In genomic region chr7:100372452-100372980, GRCm38 (mm10) we compare ENCODE assay signal across 8 mouse cellular contexts. TPM values are rescaled to one million over a fixed set of nuclear protein-coding genes. Genes with fewer than 3 reads are reported as not detected.
DNase-seq lines count a peak whose midpoint lies in the region; ATAC-seq and TF ChIP-seq lines count a peak whose summit lies in the region.

No protein-coding gene starts in this region.

- H3K9ac ChIP-seq in forebrain, embryonic 14.5 days (ENCODE audit: low read length), result peak overlapping the region; percentile 61
- H3K9ac ChIP-seq in liver, embryonic 15.5 days, result peak overlapping the region; percentile 80
- H3K9ac ChIP-seq in stomach, postnatal 0 days (ENCODE audit: low read length), result peak overlapping the region; percentile 47

- no peak for TF ChIP-seq POLR2A in cerebellum, adult 2 months (IDR thresholded peaks at IDR 0.05; ENCODE audit: borderline replicate concordance, insufficient read depth, low read length)

- 7% methylated on average over 17 of the region's 17 CpGs for WGBS in cerebellum, adult 2 months
- WGBS in forebrain, embryonic 14.5 days, result 7% methylated on average over 17 of the region's 17 CpGs
- WGBS in liver, embryonic 15.5 days (ENCODE audit: insufficient replicate concordance), result 5% methylated on average over 17 of the region's 17 CpGs
- WGBS in stomach, postnatal 0 days, result 6% methylated on average over 17 of the region's 17 CpGs

- H3K4me2 ChIP-seq in forebrain, embryonic 14.5 days (ENCODE audit: low read length), result peak overlapping the region; percentile 59
- peak overlapping the region; percentile 86 for H3K4me2 ChIP-seq in liver, embryonic 15.5 days
- peak overlapping the region; percentile 49 for H3K4me2 ChIP-seq in stomach, postnatal 0 days (replicated peaks; ENCODE audit: low read depth)

- no peak for TF ChIP-seq EP300 in stomach, postnatal 0 days (optimal IDR thresholded peaks at IDR 0.05)

- H3K27me3 ChIP-seq in cerebellum, adult 2 months (ENCODE audit: control insufficient read depth, insufficient read depth, low read length), result no peaks in the 10 kb centered on the region
- H3K27me3 ChIP-seq in E14TG2a.4 (ENCODE audit: insufficient read depth, low read length), result no peaks in the 10 kb centered on the region
- H3K27me3 ChIP-seq in forebrain, embryonic 14.5 days (replicated peaks; ENCODE audit: control insufficient read depth, insufficient read depth, low read length), result no peaks in the 10 kb centered on the region
- H3K27me3 ChIP-seq in liver, embryonic 15.5 days, result no peaks in the 10 kb centered on the region
- H3K27me3 ChIP-seq in stomach, postnatal 0 days (ENCODE audit: control insufficient read depth, insufficient read depth, low read length), result no peaks in the 10 kb centered on the region

- peak overlapping the region; percentile 70 for H3K4me3 ChIP-seq in cerebellum, adult 2 months (replicated peaks; ENCODE audit: insufficient read depth, low read depth, low read length)
- H3K4me3 ChIP-seq in E14TG2a.4 (replicated peaks; ENCODE audit: low read length), result peak overlapping the region; percentile 95
- peak overlapping the region; percentile 77 for H3K4me3 ChIP-seq in forebrain, embryonic 14.5 days (ENCODE audit: low read depth, low read length)
- H3K4me3 ChIP-seq in liver, embryonic 15.5 days (replicated peaks), result peak overlapping the region; percentile 81
- peak overlapping the region; percentile 48 for H3K4me3 ChIP-seq in stomach, postnatal 0 days (ENCODE audit: low read depth, low read length)

- H3K9me3 ChIP-seq in E14TG2a.4 (ENCODE audit: low read length), result no peaks in the 10 kb centered on the region
- no peaks in the 10 kb centered on the region for H3K9me3 ChIP-seq in forebrain, embryonic 14.5 days (replicated peaks; ENCODE audit: control insufficient read depth, low read length)
- H3K9me3 ChIP-seq in liver, embryonic 15.5 days (replicated peaks), result no peaks in the 10 kb centered on the region
- H3K9me3 ChIP-seq in stomach, postnatal 0 days (ENCODE audit: control insufficient read depth, low read length), result no peaks in the 10 kb centered on the region

- peaks cover 3% of the 10 kb centered on the region; the same call in 1 of the 2 replicates for H3K4me1 ChIP-seq in cerebellum, adult 2 months (ENCODE audit: control insufficient read depth, insufficient read depth, low read length)
- H3K4me1 ChIP-seq in E14TG2a.4 (replicated peaks; ENCODE audit: low read depth, low read length), result peaks cover 16% of the 10 kb centered on the region
- peaks cover 18% of the 10 kb centered on the region for H3K4me1 ChIP-seq in forebrain, embryonic 14.5 days (ENCODE audit: control insufficient read depth, insufficient read depth, low read length)
- H3K4me1 ChIP-seq in liver, embryonic 15.5 days (replicated peaks), result peaks cover 26% of the 10 kb centered on the region
- H3K4me1 ChIP-seq in stomach, postnatal 0 days (replicated peaks; ENCODE audit: control insufficient read depth, insufficient read depth), result no peaks in the 10 kb centered on the region; the same call in 1 of the 2 replicates

- H3K27ac ChIP-seq in cerebellum, adult 2 months (ENCODE audit: insufficient read depth, low read length), result peak overlapping the region; percentile 9; the same call in 1 of the 2 replicates
- peak overlapping the region; percentile 74 for H3K27ac ChIP-seq in forebrain, embryonic 14.5 days (ENCODE audit: low read depth, low read length)
- H3K27ac ChIP-seq in liver, embryonic 15.5 days (replicated peaks), result peak overlapping the region; percentile 94
- H3K27ac ChIP-seq in stomach, postnatal 0 days (replicated peaks), result peak overlapping the region; percentile 45

- no peak for DNase-seq in cerebellum, adult 2 months
- DNase-seq in cerebellum, adult 8-10 months, result no peak
- no peak for DNase-seq in forebrain, embryonic 14.5 days (ENCODE audit: low spot score)
- DNase-seq in stomach, postnatal 0 days (ENCODE audit: low spot score), result no peak
- DNase-seq in gastrocnemius, postnatal 10 days, result no peak
- no peak for DNase-seq in gastrocnemius, postnatal 25 days

- no peak for TF ChIP-seq CTCF in cerebellum, adult 2 months (IDR thresholded peaks at IDR 0.05; ENCODE audit: borderline replicate concordance, insufficient read depth, low read depth, low read length)
- no peak for TF ChIP-seq CTCF in E14TG2a.4 (conservative IDR thresholded peaks at IDR 0.05; ENCODE audit: low read length)
- TF ChIP-seq CTCF in stomach, postnatal 0 days (IDR thresholded peaks at IDR 0.05; ENCODE audit: low read depth), result no peak

- peaks cover 28% of the 10 kb centered on the region for H3K36me3 ChIP-seq in E14TG2a.4 (ENCODE audit: insufficient read depth, low read length)
- peaks cover 25% of the 10 kb centered on the region for H3K36me3 ChIP-seq in forebrain, embryonic 14.5 days (ENCODE audit: control insufficient read depth, insufficient read depth, low read length)
- peaks cover 27% of the 10 kb centered on the region for H3K36me3 ChIP-seq in liver, embryonic 15.5 days (replicated peaks)
- no peaks in the 10 kb centered on the region for H3K36me3 ChIP-seq in stomach, postnatal 0 days (ENCODE audit: control insufficient read depth, insufficient read depth, low read length)

- no peak for ATAC-seq in forebrain, embryonic 14.5 days
- no peak for ATAC-seq in liver, embryonic 15.5 days (ENCODE audit: insufficient read depth)
- ATAC-seq in stomach, postnatal 0 days (ENCODE audit: low FRiP score, low TSS enrichment), result no peak

RNA-seq across cellular contexts. Expression of gene Ppme1, which starts 0.4 kb away (rescaled TPM):
- polyA plus RNA-seq in cerebellum, adult 2 months (2012; rRNA removed), result 203 and 208 TPM in 2 replicates
- polyA plus RNA-seq in forebrain, embryonic 14.5 days (2014; fragmentation: Nextera tagmentation; extraction: Ambion mirVana), result 120 and 138 TPM in 2 replicates
- 24.1 and 32.7 TPM in 2 replicates for polyA plus RNA-seq in liver, embryonic 15.5 days (2015; fragmentation: Nextera tagmentation; extraction: Ambion mirVana)
- 27.2 and 28.0 TPM in 2 replicates for polyA plus RNA-seq in stomach, postnatal 0 days (2015; fragmentation: Nextera tagmentation; extraction: Ambion mirVana)
- total RNA-seq in gastrocnemius, postnatal 10 days (2021), result 10 to 100 TPM; 32.0 to 40.2 TPM
- 10 to 100 TPM; 22.3 to 25.2 TPM for total RNA-seq in gastrocnemius, postnatal 25 days (2021)

RNA-seq across cellular contexts. Expression of gene C2cd3, which starts 0.5 kb away (rescaled TPM):
- 18.0 and 19.6 TPM in 2 replicates for polyA plus RNA-seq in cerebellum, adult 2 months (2012; rRNA removed)
- 25.7 and 31.7 TPM in 2 replicates for polyA plus RNA-seq in forebrain, embryonic 14.5 days (2014; fragmentation: Nextera tagmentation; extraction: Ambion mirVana)
- 8.7 and 9.8 TPM in 2 replicates for polyA plus RNA-seq in liver, embryonic 15.5 days (2015; fragmentation: Nextera tagmentation; extraction: Ambion mirVana)
- 5.2 and 5.6 TPM in 2 replicates for polyA plus RNA-seq in stomach, postnatal 0 days (2015; fragmentation: Nextera tagmentation; extraction: Ambion mirVana)
- 1 to 10 TPM; 6.3 to 9.2 TPM for total RNA-seq in gastrocnemius, postnatal 10 days (2021)
- 1 to 10 TPM; 5.3 to 5.4 TPM for total RNA-seq in gastrocnemius, postnatal 25 days (2021)

Comparison
In these comparisons a context has a peak if more than half of its experiments do, and no peak if none do; other contexts are left out.
1. H3K27ac ChIP-seq: peak in every context shown above with its lines; median percentile 94 in liver, embryonic 15.5 days; 74 in forebrain, embryonic 14.5 days; 45 in stomach, postnatal 0 days; 9 in cerebellum, adult 2 months.